Mouse (Mus musculus): ENCODE data around the gene Tmem160.

Gene Tmem160

GRCm38 (mm10) chr7:16441241-16441640, 11.3 kb upstream of the Tmem160 start:
- no peak for DNase-seq

GRCm38 (mm10) chr7:16451656-16452055, 923 bp upstream of the Tmem160 start:
- DNase-seq, result no peak

- peak; percentile 47 for DNase-seq
Observed at GRCm38 (mm10) chr7:16453118-16453711, 636 bp downstream of the Tmem160 start.

- DNase-seq, result no peak
Observed at GRCm38 (mm10) chr7:16455016-16455415, 2.4 kb downstream of the Tmem160 start.

- no peak for DNase-seq
Observed at GRCm38 (mm10) chr7:16456289-16456688, 3.7 kb downstream of the Tmem160 start.

- no peak for DNase-seq
Observed at GRCm38 (mm10) chr7:16460566-16460965, 8.0 kb downstream of the Tmem160 start.

GRCm38 (mm10) chr7:16461151-16461550, 8.6 kb downstream of the Tmem160 start:
- DNase-seq, result no peak

- no peak for DNase-seq
Observed at GRCm38 (mm10) chr7:16461705-16462104, 9.1 kb downstream of the Tmem160 start.

GRCm38 (mm10) chr7:16463214-16463613, 10.6 kb downstream of the Tmem160 start:
- DNase-seq, result peak; percentile 81

- peak; percentile 74 for DNase-seq
Observed at GRCm38 (mm10) chr7:16465160-16465559, 12.6 kb downstream of the Tmem160 start.

GRCm38 (mm10) chr7:16465568-16465967, 13.0 kb downstream of the Tmem160 start:
- no peak for DNase-seq

- DNase-seq, result peak; percentile 22
Observed at GRCm38 (mm10) chr7:16466565-16466964, 14.0 kb downstream of the Tmem160 start.

GRCm38 (mm10) chr7:16468115-16468514, 15.5 kb downstream of the Tmem160 start:
- DNase-seq, result no peak

GRCm38 (mm10) chr7:16471549-16471948, 19.0 kb downstream of the Tmem160 start:
- no peak for DNase-seq

- no peak for DNase-seq
Observed at GRCm38 (mm10) chr7:16472116-16472709, 19.6 kb downstream of the Tmem160 start.

GRCm38 (mm10) chr7:16473847-16474246, 21.3 kb downstream of the Tmem160 start:
- no peak for DNase-seq

- no peak for DNase-seq
Observed at GRCm38 (mm10) chr7:16474445-16474844, 21.9 kb downstream of the Tmem160 start.

- DNase-seq, result no peak
Observed at GRCm38 (mm10) chr7:16475321-16475720, 22.7 kb downstream of the Tmem160 start.

GRCm38 (mm10) chr7:16475764-16476599, 23.4 kb downstream of the Tmem160 start:
- DNase-seq, result no peak

- DNase-seq, result no peak
Observed at GRCm38 (mm10) chr7:16476600-16476989, 24.0 kb downstream of the Tmem160 start.

GRCm38 (mm10) chr7:16477628-16478027, 25.0 kb downstream of the Tmem160 start, which contains the start of gene Npas1:
TSS of gene Npas1 (minus strand) at chr7:16477728.
- DNase-seq, result no peak

GRCm38 (mm10) chr7:16488816-16489215, 36.2 kb downstream of the Tmem160 start:
- no peak for DNase-seq

- DNase-seq, result no peak
Observed at GRCm38 (mm10) chr7:16489948-16490347, 37.4 kb downstream of the Tmem160 start.

GRCm38 (mm10) chr7:16491759-16492158, 39.2 kb downstream of the Tmem160 start:
- DNase-seq, result peak; percentile 76
